Mouse (Mus musculus) neural tube, embryonic 14.5 days (tissue): ENCODE measurements around the gene Ang6. TPM values are rescaled to one million over a fixed set of nuclear protein-coding genes. Genes with fewer than 3 reads are reported as not detected.
"Not testable (repeated sequence)": the region's sequence is repeated elsewhere in the genome, so short reads cannot be mapped to it uniquely, and the experiment has no call there.

Experiments used
- ATAC-seq: fragments of 200-750 bp; cut with Nextera tagmentation; 2 replicates; pipeline ENCODE4 v1.8.0; 2017; ENCODE audit warnings: low read depth, mild to moderate bottlenecking, moderate TSS enrichment, moderate library complexity
- H3K27ac ChIP-seq: fragments of 300-500 bp; sonication (generic); 2 replicates; pipeline ENCODE4 v1.5.1; 2014; ENCODE audit warnings: low read depth, mild to moderate bottlenecking, control low read depth, low read length, moderate library complexity, mixed read lengths
- H3K27me3 ChIP-seq: fragments of 300-500 bp; sonication (generic); 2 replicates; pipeline ENCODE4 v1.6.1; 2014; ENCODE audit warnings: low read length; ENCODE audit not compliant: control insufficient read depth, insufficient read depth
- H3K36me3 ChIP-seq: fragments of 300-500 bp; sonication (generic); 2 replicates; pipeline ENCODE4 v1.6.1; 2014; ENCODE audit warnings: low read length, mixed read lengths; ENCODE audit not compliant: control insufficient read depth, insufficient read depth
- H3K4me1 ChIP-seq: fragments of 300-500 bp; sonication (generic); 2 replicates; pipeline ENCODE4 v1.6.1; 2014; ENCODE audit warnings: low read length; ENCODE audit not compliant: control insufficient read depth, insufficient read depth
- H3K4me2 ChIP-seq: fragments of 300-500 bp; sonication (generic); 2 replicates; pipeline ENCODE4 v1.6.1; 2014; ENCODE audit warnings: mild to moderate bottlenecking, low read depth, low read length, control low read depth
- H3K4me3 ChIP-seq: fragments of 300-500 bp; sonication (generic); 2 replicates; pipeline ENCODE4 v1.5.1; 2014; ENCODE audit warnings: low read depth, low read length, control low read depth, mixed read lengths
- H3K9ac ChIP-seq: fragments of 300-500 bp; sonication (generic); replicated peaks from 2 replicates; pipeline ENCODE4 v1.6.1; 2014; ENCODE audit warnings: low read depth, mild to moderate bottlenecking, control low read depth, low read length, mixed read lengths
- H3K9me3 ChIP-seq: fragments of 300-500 bp; sonication (generic); 2 replicates; pipeline ENCODE4 v1.6.1; 2016; ENCODE audit warnings: low read length; ENCODE audit not compliant: control insufficient read depth
- WGBS: fragments of 180-500 bp; shearing (Covaris S2); extraction: QIAGEN DNeasy Blood & Tissue Kit; methylation state at CpG from one replicate; pipeline ENCODE4 v1.1.7; 2014; 5-methylcytosine and 5-hydroxymethylcytosine counted together
- polyA plus RNA-seq: library from polyadenylated mRNA; unstranded; fragments of >200 nt; fragmentation: Nextera tagmentation; extraction: Ambion mirVana; gene quantifications from 2 replicates; pipeline ENCODE4 v1.2.1, GENCODE M21; 2014

The Ang6 gene
- not detected in 2 replicates for polyA plus RNA-seq

- H3K27me3 ChIP-seq: no peaks in the 10 kb centered on the region
- H3K9ac ChIP-seq: no peak within 1 kb of the TSS
- no peaks in the 10 kb centered on the region for H3K4me1 ChIP-seq
- H3K4me3 ChIP-seq: no peak within 1 kb of the TSS
- ATAC-seq: no peak
- 79% methylated on average over 1 of the region's 1 CpGs for WGBS
- H3K27ac ChIP-seq: no peak within 1 kb of the TSS
- H3K36me3 ChIP-seq: no peaks in the 10 kb centered on the region
- H3K9me3 ChIP-seq: no peaks in the 10 kb centered on the region
- no peak within 1 kb of the TSS for H3K4me2 ChIP-seq
Measured at GRCm38 (mm10) chr14:44002169-44002568, at the start of gene Ang6. TSS of gene Ang6 (minus strand) at chr14:44002269.

GRCm38 (mm10) chr14:44046567-44046966, 44.5 kb upstream of the Ang6 start:
- not testable (repeated sequence) for H3K4me1 ChIP-seq, H3K4me3 ChIP-seq, H3K9ac ChIP-seq, H3K4me2 ChIP-seq, H3K9me3 ChIP-seq, H3K27me3 ChIP-seq, H3K36me3 ChIP-seq, H3K27ac ChIP-seq, ATAC-seq
- 85% methylated on average over 2 of the region's 2 CpGs for WGBS

- not testable (repeated sequence) for H3K4me3 ChIP-seq, H3K4me1 ChIP-seq, H3K9ac ChIP-seq, H3K9me3 ChIP-seq, H3K27me3 ChIP-seq, H3K27ac ChIP-seq, ATAC-seq, H3K36me3 ChIP-seq, H3K4me2 ChIP-seq
- WGBS: 95% methylated on average over 1 of the region's 3 CpGs
Measured at GRCm38 (mm10) chr14:44031828-44032227, 29.8 kb upstream of the Ang6 start.

GRCm38 (mm10) chr14:44009686-44010085, 7.6 kb upstream of the Ang6 start:
- not testable (repeated sequence) for H3K4me1 ChIP-seq, H3K4me3 ChIP-seq, H3K27me3 ChIP-seq, H3K27ac ChIP-seq, H3K9me3 ChIP-seq, ATAC-seq, H3K9ac ChIP-seq, H3K36me3 ChIP-seq, H3K4me2 ChIP-seq
- WGBS: 59% methylated on average over 2 of the region's 2 CpGs

- H3K36me3 ChIP-seq, H3K4me2 ChIP-seq, H3K27me3 ChIP-seq, H3K9ac ChIP-seq, H3K27ac ChIP-seq, H3K4me1 ChIP-seq, H3K4me3 ChIP-seq, ATAC-seq, H3K9me3 ChIP-seq: not testable (repeated sequence)
- no CpG with 5 or more reads among the region's 1 CpGs for WGBS
Measured at GRCm38 (mm10) chr14:44008021-44008420, 6.0 kb upstream of the Ang6 start.

GRCm38 (mm10) chr14:44001600-44001999, 469 bp downstream of the Ang6 start:
- ATAC-seq: no peak
- H3K9ac ChIP-seq: no peak overlapping the region
- H3K4me1 ChIP-seq: no peaks in the 10 kb centered on the region
- H3K27ac ChIP-seq: no peak overlapping the region
- WGBS: 85% methylated on average over 3 of the region's 3 CpGs
- H3K4me2 ChIP-seq: no peak overlapping the region
- no peaks in the 10 kb centered on the region for H3K36me3 ChIP-seq
- H3K9me3 ChIP-seq: no peaks in the 10 kb centered on the region
- H3K4me3 ChIP-seq: no peak overlapping the region
- H3K27me3 ChIP-seq: no peaks in the 10 kb centered on the region

- ATAC-seq, H3K9me3 ChIP-seq, H3K4me1 ChIP-seq, H3K27me3 ChIP-seq, H3K4me3 ChIP-seq, H3K4me2 ChIP-seq, H3K27ac ChIP-seq, H3K9ac ChIP-seq, H3K36me3 ChIP-seq: not testable (repeated sequence)
- 81% methylated on average over 2 of the region's 2 CpGs for WGBS
Measured at GRCm38 (mm10) chr14:43998455-43999000, 3.5 kb downstream of the Ang6 start.

- not testable (repeated sequence) for H3K4me3 ChIP-seq, H3K9ac ChIP-seq, H3K36me3 ChIP-seq, H3K4me2 ChIP-seq, H3K4me1 ChIP-seq, H3K9me3 ChIP-seq, H3K27ac ChIP-seq, H3K27me3 ChIP-seq
- ATAC-seq: peak; percentile 45; the same call in 1 of the 2 replicates
- WGBS: 14% methylated on average over 5 of the region's 5 CpGs
Measured at GRCm38 (mm10) chr14:43987404-43987803, 14.7 kb downstream of the Ang6 start.

GRCm38 (mm10) chr14:43986147-43986546, 15.9 kb downstream of the Ang6 start:
- no peak for ATAC-seq
- Histone ChIP-seq H3K4me2 (no peak overlapping the region), H3K27me3 (no peaks in the 10 kb centered on the region), H3K4me3 (no peak overlapping the region), H3K36me3 (no peaks in the 10 kb centered on the region), H3K4me1 (no peaks in the 10 kb centered on the region), H3K9ac (no peak overlapping the region), H3K9me3 (no peaks in the 10 kb centered on the region), H3K27ac (no peak overlapping the region)
- WGBS: 95% methylated on average over 2 of the region's 2 CpGs
